Mouse (Mus musculus) bone marrow, adult 2 months (tissue): ENCODE measurements at regions not wholly inside any gene's neighbourhood (a gene's known extent, or its start where the extent isn't known, plus 50 kb on each side); places are given as distances from the start of the nearest gene placed in this dataset.

Source experiments
- CTCF ChIP-seq: fragments of 200-500 bp; IDR thresholded peaks from 2 replicates; pipeline ENCODE4 v1.5.1; 2011; ENCODE audit warnings: low read length, control low read depth; ENCODE audit not compliant: control insufficient read depth, insufficient read depth
- POLR2A ChIP-seq: fragments of 200-500 bp; IDR thresholded peaks from 2 replicates; pipeline ENCODE4 v1.6.1; 2011; ENCODE audit warnings: low read depth, mild to moderate bottlenecking, control low read depth, low read length, borderline replicate concordance; ENCODE audit not compliant: control insufficient read depth

DNA sequence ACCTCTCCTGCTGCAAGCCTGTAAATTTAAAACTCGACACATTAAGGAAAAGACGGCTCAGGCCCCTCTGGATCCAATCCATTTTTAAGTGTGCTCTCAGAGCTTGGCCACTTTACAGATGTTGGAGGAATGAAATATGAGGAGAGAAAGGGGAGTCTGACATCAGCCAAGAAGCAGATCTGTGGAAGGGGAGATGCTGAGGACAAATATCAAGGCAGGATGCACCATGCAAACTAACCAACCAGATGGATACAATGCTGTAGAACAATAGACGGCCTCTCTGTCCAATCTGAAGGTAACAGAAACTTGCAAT, 166.2 kb downstream of the Sox4 start:
- no peak for TF ChIP-seq CTCF
- TF ChIP-seq POLR2A, result no peak
